Mouse (Mus musculus) liver, embryonic 14.5 days (tissue): ENCODE measurements around the gene Morf4l2. TPM values are rescaled to one million over a fixed set of nuclear protein-coding genes. Genes with fewer than 3 reads are reported as not detected.
"Not testable (repeated sequence)": the region's sequence is repeated elsewhere in the genome, so short reads cannot be mapped to it uniquely, and the experiment has no call there.

ENCODE experiments used
- ATAC-seq: fragments of 200-750 bp; cut with Nextera tagmentation; 2 replicates; pipeline ENCODE4 v1.8.0; 2017; ENCODE audit warnings: moderate number of reproducible peaks, mild to moderate bottlenecking, moderate library complexity; ENCODE audit not compliant: insufficient read depth
- DNase-seq, 3 experiments: peaks; one replicate each; pipeline ENCODE4 v3.0.0-alpha.2; 2012 to 2013; ENCODE audit warnings: low read depth in 3 of 3, low spot score in 3 of 3
- H3K27ac ChIP-seq: fragments of 300-500 bp; sonication (generic); 2 replicates; pipeline ENCODE4 v1.5.1; 2014; ENCODE audit warnings: moderate library complexity, mild to moderate bottlenecking, control low read depth, inconsistent platforms
- H3K27me3 ChIP-seq: fragments of 300-500 bp; sonication (generic); 2 replicates; pipeline ENCODE4 v1.6.1; 2014; ENCODE audit warnings: mild to moderate bottlenecking, low read length, moderate library complexity; ENCODE audit not compliant: control insufficient read depth, insufficient read depth
- H3K36me3 ChIP-seq: fragments of 300-500 bp; sonication (generic); replicated peaks from 2 replicates; pipeline ENCODE4 v1.6.1; 2014; ENCODE audit warnings: low read depth; ENCODE audit not compliant: control insufficient read depth, insufficient read depth
- H3K4me1 ChIP-seq, 2 experiments: fragments of 200-500 bp in 1 of 2; fragments of 300-500 bp in 1 of 2; sonication (generic) in 1 of 2; replicated peaks; 2 replicates each; pipeline ENCODE4 v1.6.1; 2012 to 2014; ENCODE audit warnings: antibody characterized with exemption in 1 of 2, inconsistent platforms in 1 of 2, low read length in 1 of 2; ENCODE audit not compliant: control insufficient read depth in 2 of 2, insufficient read depth in 2 of 2
- H3K4me2 ChIP-seq: fragments of 300-500 bp; sonication (generic); 2 replicates; pipeline ENCODE4 v1.6.1; 2014; ENCODE audit warnings: low read depth, mild to moderate bottlenecking, control low read depth, moderate library complexity
- H3K4me3 ChIP-seq, 2 experiments: fragments of 200-500 bp in 1 of 2; fragments of 300-500 bp in 1 of 2; sonication (generic) in 1 of 2; 2 replicates each; pipeline ENCODE4 v1.5.1; 2012 to 2014; ENCODE audit warnings: low read depth in 2 of 2, low read length in 2 of 2, mild to moderate bottlenecking in 2 of 2, control low read depth in 1 of 2, inconsistent platforms in 1 of 2, moderate library complexity in 1 of 2; ENCODE audit not compliant: insufficient read depth in 1 of 2
- H3K9ac ChIP-seq: fragments of 300-500 bp; sonication (generic); replicated peaks from 2 replicates; pipeline ENCODE4 v1.6.1; 2014; ENCODE audit warnings: mild to moderate bottlenecking, control low read depth, moderate library complexity
- H3K9me3 ChIP-seq: fragments of 300-500 bp; sonication (generic); 2 replicates; pipeline ENCODE4 v1.6.1; 2016; ENCODE audit warnings: low read length, mixed read lengths; ENCODE audit not compliant: control insufficient read depth
- CTCF ChIP-seq: IDR thresholded peaks from 2 replicates; pipeline ENCODE4 v1.5.1; 2016; ENCODE audit warnings: antibody characterized with exemption, low read depth, control low read depth
- EP300 ChIP-seq: IDR thresholded peaks from 2 replicates; pipeline ENCODE4 v1.6.1; 2016; ENCODE audit warnings: antibody characterized with exemption, low read depth
- WGBS: fragments of 180-500 bp; shearing (Covaris S2); extraction: QIAGEN DNeasy Blood & Tissue Kit; methylation state at CpG from one replicate; pipeline ENCODE4 v1.1.7; 2014; ENCODE audit not compliant: insufficient replicate concordance; 5-methylcytosine and 5-hydroxymethylcytosine counted together
- polyA plus RNA-seq, 2 experiments: library from polyadenylated mRNA; depleted of rRNA in 1 of 2; stranded (reverse) in 1 of 2; unstranded in 1 of 2; fragments of >200 nt; fragmentation: Nextera tagmentation in 1 of 2; extraction: Ambion mirVana in 1 of 2; gene quantifications; 2 replicates each; pipeline versions ENCODE4 v1.2.1 to v1.2.3; 2012 to 2014

Gene Morf4l2
- polyA plus RNA-seq, 2 experiments = 111 to 193 TPM

GRCm38 (mm10) chrX:136740087-136740790, 3.3 kb downstream of the Morf4l2 start:
- ATAC-seq = no peak
- no peak for DNase-seq
- H3K27ac ChIP-seq = peak overlapping the region; percentile 72
- peaks cover 2% of the 10 kb centered on the region; the same call in 1 of the 2 replicates for H3K36me3 ChIP-seq
- TF ChIP-seq EP300 (no peak), CTCF (no peak)
- H3K4me3 ChIP-seq = peak overlapping the region; percentile 70 to 98
- H3K9ac ChIP-seq = peak overlapping the region; percentile 79
- WGBS = 13% methylated on average over 15 of the region's 15 CpGs
- no peaks in the 10 kb centered on the region for H3K27me3 ChIP-seq
- H3K4me2 ChIP-seq = peak overlapping the region; percentile 64
- peaks cover 0 to 2% of the 10 kb centered on the region in 2 experiments; a peak in 1 of 4 replicates for H3K4me1 ChIP-seq
- H3K9me3 ChIP-seq = no peaks in the 10 kb centered on the region

GRCm38 (mm10) chrX:136732016-136732415, 11.5 kb downstream of the Morf4l2 start:
- H3K4me3 ChIP-seq = no peak overlapping the region
- 64% methylated on average over 4 of the region's 4 CpGs for WGBS
- H3K4me1 ChIP-seq = no peaks in the 10 kb centered on the region
- no peaks in the 10 kb centered on the region for H3K27me3 ChIP-seq
- no peak overlapping the region for H3K27ac ChIP-seq
- H3K9me3 ChIP-seq = no peaks in the 10 kb centered on the region
- no peak for ATAC-seq
- H3K9ac ChIP-seq = no peak overlapping the region
- TF ChIP-seq CTCF = no peak
- TF ChIP-seq EP300 = no peak
- peaks cover 2% of the 10 kb centered on the region for H3K36me3 ChIP-seq
- no peak for DNase-seq
- H3K4me2 ChIP-seq = no peak overlapping the region

GRCm38 (mm10) chrX:136714742-136715474, 28.6 kb downstream of the Morf4l2 start:
- not testable (repeated sequence) for H3K36me3 ChIP-seq, H3K27me3 ChIP-seq, H3K27ac ChIP-seq, H3K9me3 ChIP-seq, ATAC-seq, DNase-seq, H3K9ac ChIP-seq, H3K4me1 ChIP-seq, H3K4me2 ChIP-seq, H3K4me3 ChIP-seq
- 59% methylated on average over 2 of the region's 3 CpGs for WGBS

GRCm38 (mm10) chrX:136708782-136709181, 34.7 kb downstream of the Morf4l2 start:
- 19% methylated on average over 14 of the region's 14 CpGs for WGBS
- H3K4me3 ChIP-seq = peak overlapping the region; percentile 31 to 68; a peak in 2 of 4 replicates
- peak overlapping the region; percentile 54 for H3K4me2 ChIP-seq
- no peaks in the 10 kb centered on the region for H3K4me1 ChIP-seq
- no peaks in the 10 kb centered on the region for H3K27me3 ChIP-seq
- H3K27ac ChIP-seq = no peak overlapping the region
- no peaks in the 10 kb centered on the region for H3K9me3 ChIP-seq
- no peak overlapping the region for H3K9ac ChIP-seq
- TF ChIP-seq EP300 (no peak), CTCF (no peak)
- no peak for DNase-seq
- no peaks in the 10 kb centered on the region for H3K36me3 ChIP-seq
- no peak for ATAC-seq

GRCm38 (mm10) chrX:136708168-136708681, 35.3 kb downstream of the Morf4l2 start:
- DNase-seq = no peak
- H3K4me2 ChIP-seq = peak overlapping the region; percentile 54
- H3K4me1 ChIP-seq = no peaks in the 10 kb centered on the region
- H3K27ac ChIP-seq = no peak overlapping the region
- peak overlapping the region; percentile 31 to 68 for H3K4me3 ChIP-seq
- no peaks in the 10 kb centered on the region for H3K9me3 ChIP-seq
- H3K9ac ChIP-seq = no peak overlapping the region
- H3K27me3 ChIP-seq = no peaks in the 10 kb centered on the region
- ATAC-seq = no peak
- WGBS = 18% methylated on average over 18 of the region's 18 CpGs
- no peaks in the 10 kb centered on the region for H3K36me3 ChIP-seq
- TF ChIP-seq CTCF (no peak), EP300 (no peak)
